Mouse (Mus musculus): ENCODE measurements around the gene Gpx4. TPM values are rescaled to one million over a fixed set of nuclear protein-coding genes. Genes with fewer than 3 reads are reported as not detected.

Gpx4 gene
- polyA plus RNA-seq, 1 experiment from 2014 or later = 528 TPM

GRCm38 (mm10) chr10:80076386-80076785, 29.4 kb downstream of the Gpx4 start:
- Histone ChIP-seq H3K36me3 (peaks cover 36% of the 10 kb centered on the region), H3K9me3 (replicated peaks) (no peaks in the 10 kb centered on the region), H3K4me2 (replicated peaks) (no peak overlapping the region), H3K27me3 (no peaks in the 10 kb centered on the region), H3K9ac (no peak overlapping the region), H3K4me3 (replicated peaks) (no peak overlapping the region), H3K27ac (replicated peaks) (no peak overlapping the region), H3K4me1 (peaks cover 42% of the 10 kb centered on the region)
- no peak for ATAC-seq (ENCODE audit: insufficient number of reproducible peaks, low FRiP score, low TSS enrichment, low read depth)
- 87% methylated on average over 4 of the region's 4 CpGs for WGBS

- Histone ChIP-seq H3K4me1 (peaks cover 32% of the 10 kb centered on the region), H3K27me3 (no peaks in the 10 kb centered on the region), H3K4me2 (replicated peaks) (no peak overlapping the region), H3K36me3 (peaks cover 45% of the 10 kb centered on the region), H3K27ac (replicated peaks) (no peak overlapping the region), H3K9me3 (replicated peaks) (no peaks in the 10 kb centered on the region), H3K9ac (no peak overlapping the region), H3K4me3 (replicated peaks) (no peak overlapping the region)
- whole genome bisulfite sequencing = 92% methylated on average over 5 of the region's 5 CpGs
- no peak for ATAC-seq (ENCODE audit: insufficient number of reproducible peaks, low FRiP score, low TSS enrichment, low read depth)
Measured at GRCm38 (mm10) chr10:80077312-80077711, 30.3 kb downstream of the Gpx4 start.

- WGBS = 90% methylated on average over 1 of the region's 1 CpGs
- no peak for ATAC-seq (ENCODE audit: insufficient number of reproducible peaks, low FRiP score, low TSS enrichment, low read depth)
- no peak overlapping the region for H3K4me2 ChIP-seq (replicated peaks)
Measured at GRCm38 (mm10) chr10:80078366-80078765, 31.4 kb downstream of the Gpx4 start.

GRCm38 (mm10) chr10:80080396-80081070, 33.6 kb downstream of the Gpx4 start:
- H3K4me2 ChIP-seq (replicated peaks) = no peak overlapping the region
- no peak overlapping the region for H3K27ac ChIP-seq (replicated peaks)
- peaks cover 73% of the 10 kb centered on the region for H3K36me3 ChIP-seq
- no peaks in the 10 kb centered on the region for H3K27me3 ChIP-seq
- no peak for ATAC-seq (ENCODE audit: insufficient number of reproducible peaks, low FRiP score, low TSS enrichment, low read depth)
- H3K9me3 ChIP-seq (replicated peaks) = no peaks in the 10 kb centered on the region
- WGBS = 72% methylated on average over 16 of the region's 16 CpGs
- H3K4me1 ChIP-seq = peaks cover 22% of the 10 kb centered on the region
- H3K9ac ChIP-seq = no peak overlapping the region
- H3K4me3 ChIP-seq (replicated peaks) = no peak overlapping the region

More at GRCm38 (mm10) chr10:80078366-80078765, 31.4 kb downstream of the Gpx4 start:
- no peaks in the 10 kb centered on the region for H3K9me3 ChIP-seq (replicated peaks)
- no peak overlapping the region for H3K9ac ChIP-seq
- no peak overlapping the region for H3K4me3 ChIP-seq (replicated peaks)
- H3K36me3 ChIP-seq = peaks cover 55% of the 10 kb centered on the region
- peaks cover 22% of the 10 kb centered on the region for H3K4me1 ChIP-seq
- no peaks in the 10 kb centered on the region for H3K27me3 ChIP-seq
- no peak overlapping the region for H3K27ac ChIP-seq (replicated peaks)

- H3K27me3 ChIP-seq = no peaks in the 10 kb centered on the region
- H3K4me3 ChIP-seq (replicated peaks) = no peak overlapping the region
- ATAC-seq (ENCODE audit: insufficient number of reproducible peaks, low FRiP score, low TSS enrichment, low read depth) = no peak
- peaks cover 18% of the 10 kb centered on the region for H3K4me1 ChIP-seq
- peaks cover 75% of the 10 kb centered on the region for H3K36me3 ChIP-seq
- H3K9me3 ChIP-seq (replicated peaks) = no peaks in the 10 kb centered on the region
- no peak overlapping the region for H3K9ac ChIP-seq
- H3K4me2 ChIP-seq (replicated peaks) = no peak overlapping the region
- H3K27ac ChIP-seq (replicated peaks) = no peak overlapping the region
- WGBS = 77% methylated on average over 3 of the region's 3 CpGs
Measured at GRCm38 (mm10) chr10:80081075-80081474, 34.1 kb downstream of the Gpx4 start.

GRCm38 (mm10) chr10:80084817-80085487, 38.0 kb downstream of the Gpx4 start:
- 0 out of 2 replicates have a peak overlapping the region, but pooled peaks have one; percentile 1 for H3K4me2 ChIP-seq (replicated peaks)
- 46% methylated on average over 9 of the region's 9 CpGs for WGBS
- no peaks in the 10 kb centered on the region for H3K27me3 ChIP-seq
- H3K4me1 ChIP-seq = peaks cover 21% of the 10 kb centered on the region
- H3K9me3 ChIP-seq (replicated peaks) = no peaks in the 10 kb centered on the region
- peak overlapping the region; percentile 55 for H3K27ac ChIP-seq (replicated peaks)
- no peak overlapping the region for H3K9ac ChIP-seq
- H3K4me3 ChIP-seq (replicated peaks) = no peak overlapping the region
- H3K36me3 ChIP-seq = peaks cover 53% of the 10 kb centered on the region
- ATAC-seq (ENCODE audit: insufficient number of reproducible peaks, low FRiP score, low TSS enrichment, low read depth) = no peak

- Histone ChIP-seq H3K4me2 (replicated peaks) (no peak overlapping the region), H3K4me1 (peaks cover 17% of the 10 kb centered on the region), H3K27ac (replicated peaks) (no peak overlapping the region), H3K36me3 (peaks cover 39% of the 10 kb centered on the region), H3K27me3 (no peaks in the 10 kb centered on the region), H3K9ac (no peak overlapping the region), H3K9me3 (replicated peaks) (no peaks in the 10 kb centered on the region), H3K4me3 (replicated peaks) (no peak overlapping the region)
- 60% methylated on average over 3 of the region's 3 CpGs for WGBS
- no peak for ATAC-seq (ENCODE audit: insufficient number of reproducible peaks, low FRiP score, low TSS enrichment, low read depth)
Measured at GRCm38 (mm10) chr10:80086847-80087246, 39.9 kb downstream of the Gpx4 start.

- H3K4me2 ChIP-seq (replicated peaks) = no peak overlapping the region
- H3K9ac ChIP-seq = no peak overlapping the region
- H3K4me1 ChIP-seq = peaks cover 17% of the 10 kb centered on the region
- WGBS = 88% methylated on average over 8 of the region's 8 CpGs
- no peaks in the 10 kb centered on the region for H3K27me3 ChIP-seq
- H3K4me3 ChIP-seq (replicated peaks) = no peak overlapping the region
- no peak for ATAC-seq (ENCODE audit: insufficient number of reproducible peaks, low FRiP score, low TSS enrichment, low read depth)
- H3K27ac ChIP-seq (replicated peaks) = no peak overlapping the region
- H3K36me3 ChIP-seq = peaks cover 33% of the 10 kb centered on the region
- no peaks in the 10 kb centered on the region for H3K9me3 ChIP-seq (replicated peaks)
Measured at GRCm38 (mm10) chr10:80087483-80087882, 40.5 kb downstream of the Gpx4 start.

GRCm38 (mm10) chr10:80089146-80089545, 42.2 kb downstream of the Gpx4 start:
- Histone ChIP-seq H3K4me2 (replicated peaks) (no peak overlapping the region), H3K27me3 (no peaks in the 10 kb centered on the region), H3K27ac (replicated peaks) (no peak overlapping the region), H3K36me3 (peaks cover 20% of the 10 kb centered on the region), H3K9me3 (replicated peaks) (no peaks in the 10 kb centered on the region), H3K4me1 (peaks cover 17% of the 10 kb centered on the region), H3K4me3 (replicated peaks) (no peak overlapping the region), H3K9ac (no peak overlapping the region)
- 53% methylated on average over 4 of the region's 4 CpGs for WGBS
- no peak for ATAC-seq (ENCODE audit: insufficient number of reproducible peaks, low FRiP score, low TSS enrichment, low read depth)

GRCm38 (mm10) chr10:80091527-80091926, 44.6 kb downstream of the Gpx4 start:
- no peak for ATAC-seq (ENCODE audit: insufficient number of reproducible peaks, low FRiP score, low TSS enrichment, low read depth)

GRCm38 (mm10) chr10:80092690-80093089, 45.7 kb downstream of the Gpx4 start:
- Histone ChIP-seq H3K4me1 (peaks cover 23% of the 10 kb centered on the region), H3K27me3 (no peaks in the 10 kb centered on the region), H3K4me3 (replicated peaks) (no peak overlapping the region), H3K9ac (no peak overlapping the region), H3K27ac (replicated peaks) (no peak overlapping the region), H3K36me3 (peaks cover 5% of the 10 kb centered on the region; the same call in 1 of the 2 replicates), H3K9me3 (replicated peaks) (no peaks in the 10 kb centered on the region), H3K4me2 (replicated peaks) (no peak overlapping the region)
- ATAC-seq (ENCODE audit: insufficient number of reproducible peaks, low FRiP score, low TSS enrichment, low read depth) = no peak
- 73% methylated on average over 5 of the region's 5 CpGs for WGBS

More at GRCm38 (mm10) chr10:80091527-80091926, 44.6 kb downstream of the Gpx4 start:
- H3K27me3 ChIP-seq = no peaks in the 10 kb centered on the region
- no peaks in the 10 kb centered on the region for H3K9me3 ChIP-seq (replicated peaks)
- peaks cover 5% of the 10 kb centered on the region; the same call in 1 of the 2 replicates for H3K36me3 ChIP-seq
- no peak overlapping the region for H3K9ac ChIP-seq
- 88% methylated on average over 6 of the region's 6 CpGs for WGBS
- no peak overlapping the region for H3K4me3 ChIP-seq (replicated peaks)
- 0 out of 2 replicates have a peak overlapping the region, but pooled peaks have one; percentile 11 for H3K27ac ChIP-seq (replicated peaks)
- H3K4me2 ChIP-seq (replicated peaks) = no peak overlapping the region
- H3K4me1 ChIP-seq = peaks cover 11% of the 10 kb centered on the region
